Mouse (Mus musculus): ENCODE data around the gene Zfhx3. TPM values are rescaled to one million over a fixed set of nuclear protein-coding genes. Genes with fewer than 3 reads are reported as not detected.

Gene Zfhx3
- polyA plus RNA-seq, 1 experiment from 2014 or later: 22.4 TPM

DNA sequence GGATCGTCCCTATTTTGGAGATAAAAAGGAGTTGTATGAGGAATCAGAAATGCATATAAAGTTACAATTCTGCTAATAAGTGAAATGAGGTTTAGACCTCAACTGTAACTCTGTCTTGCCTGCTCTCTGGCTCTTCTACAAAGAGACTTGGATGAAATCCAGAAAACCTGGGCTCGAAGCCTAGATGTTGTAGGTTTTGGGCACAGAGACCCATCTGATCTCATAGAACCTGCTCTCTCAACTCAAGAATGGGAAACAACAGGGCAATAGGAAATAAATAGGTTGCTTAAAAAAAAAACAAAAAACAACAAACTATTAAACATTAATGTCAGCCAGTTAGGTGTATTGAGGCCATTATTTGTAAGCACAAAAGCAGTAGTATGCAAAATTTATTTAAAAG lies 182.6 kb downstream of the Zfhx3 start:
- Histone ChIP-seq H3K36me3 (ENCODE audit: poor library complexity, severe bottlenecking) (no peaks in the 10 kb centered on the region), H3K27ac (no peak overlapping the region), H3K9ac (no peak overlapping the region), H3K9me3 (replicated peaks) (no peaks in the 10 kb centered on the region), H3K4me2 (no peak overlapping the region), H3K4me1 (0 out of 2 replicates have a peak, but pooled peaks cover 8% of the 10 kb centered on the region), H3K27me3 (no peaks in the 10 kb centered on the region), H3K4me3 (no peak overlapping the region)
- WGBS: 60% methylated on average over 2 of the region's 2 CpGs
- no peak for ATAC-seq

- no peak for ATAC-seq
- no peak overlapping the region for H3K27ac ChIP-seq
- 44% methylated on average over 2 of the region's 2 CpGs for WGBS
Measured at GRCm38 (mm10) chr8:108125491-108125890, 183.0 kb downstream of the Zfhx3 start.

GRCm38 (mm10) chr8:108146536-108146935 lies 204.1 kb downstream of the Zfhx3 start:
- Histone ChIP-seq H3K4me1 (peaks cover 13% of the 10 kb centered on the region; the same call in 1 of the 2 replicates), H3K4me2 (no peak overlapping the region), H3K27ac (no peak overlapping the region), H3K27me3 (0 out of 2 replicates have a peak, but pooled peaks cover 3% of the 10 kb centered on the region), H3K9ac (no peak overlapping the region), H3K36me3 (ENCODE audit: poor library complexity, severe bottlenecking) (no peaks in the 10 kb centered on the region), H3K4me3 (no peak overlapping the region), H3K9me3 (replicated peaks) (no peaks in the 10 kb centered on the region)
- WGBS: 82% methylated on average over 5 of the region's 5 CpGs
- ATAC-seq: no peak

More at GRCm38 (mm10) chr8:108125491-108125890, 183.0 kb downstream of the Zfhx3 start:
- no peak overlapping the region for H3K9ac ChIP-seq
- no peaks in the 10 kb centered on the region for H3K27me3 ChIP-seq
- no peak overlapping the region for H3K4me3 ChIP-seq
- H3K36me3 ChIP-seq (ENCODE audit: poor library complexity, severe bottlenecking): no peaks in the 10 kb centered on the region
- H3K4me2 ChIP-seq: no peak overlapping the region
- no peaks in the 10 kb centered on the region for H3K9me3 ChIP-seq (replicated peaks)
- 0 out of 2 replicates have a peak, but pooled peaks cover 8% of the 10 kb centered on the region for H3K4me1 ChIP-seq

DNA sequence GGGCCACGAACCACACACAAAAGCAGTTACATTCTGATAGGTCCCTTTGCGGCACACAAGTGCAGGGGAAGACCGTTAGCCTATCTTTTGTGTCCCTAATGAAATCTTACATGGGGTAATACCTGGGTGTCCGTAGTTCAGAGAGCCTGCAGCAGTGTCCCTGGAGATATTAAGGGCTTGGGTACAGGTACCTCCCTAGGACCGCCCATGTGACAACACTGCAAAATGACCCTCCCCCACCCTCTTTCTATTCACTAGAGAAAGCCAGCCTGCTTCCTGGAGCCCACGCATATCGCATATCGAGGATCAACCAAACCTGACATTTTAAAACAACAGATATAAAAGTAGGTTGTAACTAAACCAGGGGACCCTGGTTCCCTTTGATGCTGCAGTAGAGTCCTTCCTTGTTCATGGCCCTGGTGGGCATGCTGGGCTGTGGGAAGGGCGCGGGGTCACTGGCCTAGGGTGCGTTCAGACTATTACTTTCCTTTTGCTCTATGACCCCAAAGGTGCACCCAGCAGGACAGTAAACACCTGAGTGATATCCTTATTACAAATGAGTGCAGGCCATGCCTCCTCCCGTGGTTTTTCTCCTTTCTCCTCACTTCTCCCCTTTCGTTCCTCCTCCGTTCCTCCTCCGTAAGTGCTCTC lies 206.3 kb downstream of the Zfhx3 start:
- no peaks in the 10 kb centered on the region for H3K36me3 ChIP-seq (ENCODE audit: poor library complexity, severe bottlenecking)
- peak overlapping the region; percentile 14; the same call in 1 of the 2 replicates for H3K4me2 ChIP-seq
- WGBS: 68% methylated on average over 15 of the region's 15 CpGs
- no peaks in the 10 kb centered on the region for H3K9me3 ChIP-seq (replicated peaks)
- no peak overlapping the region for H3K4me3 ChIP-seq
- H3K4me1 ChIP-seq: peaks cover 13% of the 10 kb centered on the region; the same call in 1 of the 2 replicates
- H3K27me3 ChIP-seq: 0 out of 2 replicates have a peak, but pooled peaks cover 3% of the 10 kb centered on the region
- H3K9ac ChIP-seq: no peak overlapping the region
- no peak overlapping the region for H3K27ac ChIP-seq
- ATAC-seq: no peak

DNA sequence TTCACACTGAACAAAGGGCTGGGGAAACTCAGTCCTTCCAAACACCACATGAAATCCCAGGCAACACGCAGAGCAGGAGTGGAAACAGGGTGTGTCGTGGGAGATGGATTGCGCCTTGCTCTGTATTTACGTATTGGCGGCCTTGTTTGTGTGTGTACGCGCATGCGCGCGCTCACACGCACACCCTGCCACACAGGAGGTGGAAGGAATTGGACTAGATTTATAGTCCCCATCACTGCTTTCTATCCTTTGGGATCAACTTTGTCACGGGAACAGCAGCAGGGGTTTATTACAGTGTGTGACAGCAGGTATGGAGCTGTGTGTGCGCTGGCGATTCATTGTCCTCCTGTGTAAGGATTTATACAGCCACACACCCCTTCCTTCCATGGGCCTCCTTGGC lies 228.4 kb downstream of the Zfhx3 start:
- no peak for ATAC-seq
- no peaks in the 10 kb centered on the region for H3K27me3 ChIP-seq
- H3K36me3 ChIP-seq (ENCODE audit: poor library complexity, severe bottlenecking): no peaks in the 10 kb centered on the region
- no peak overlapping the region for H3K27ac ChIP-seq
- no peak overlapping the region for H3K4me2 ChIP-seq
- no peak overlapping the region for H3K4me3 ChIP-seq
- H3K9me3 ChIP-seq (replicated peaks): no peaks in the 10 kb centered on the region; the same call in 1 of the 2 replicates
- H3K4me1 ChIP-seq: no peaks in the 10 kb centered on the region
- no peak overlapping the region for H3K9ac ChIP-seq
- WGBS: 90% methylated on average over 14 of the region's 14 CpGs

GRCm38 (mm10) chr8:108183296-108183695 lies 240.9 kb downstream of the Zfhx3 start:
- no peak overlapping the region for H3K4me3 ChIP-seq
- H3K4me1 ChIP-seq: no peaks in the 10 kb centered on the region
- 81% methylated on average over 4 of the region's 4 CpGs for WGBS
- no peak overlapping the region for H3K4me2 ChIP-seq
- H3K36me3 ChIP-seq (ENCODE audit: poor library complexity, severe bottlenecking): no peaks in the 10 kb centered on the region
- ATAC-seq: no peak
- H3K27ac ChIP-seq: no peak overlapping the region
- no peaks in the 10 kb centered on the region for H3K9me3 ChIP-seq (replicated peaks)
- no peaks in the 10 kb centered on the region for H3K27me3 ChIP-seq
- H3K9ac ChIP-seq: no peak overlapping the region

DNA sequence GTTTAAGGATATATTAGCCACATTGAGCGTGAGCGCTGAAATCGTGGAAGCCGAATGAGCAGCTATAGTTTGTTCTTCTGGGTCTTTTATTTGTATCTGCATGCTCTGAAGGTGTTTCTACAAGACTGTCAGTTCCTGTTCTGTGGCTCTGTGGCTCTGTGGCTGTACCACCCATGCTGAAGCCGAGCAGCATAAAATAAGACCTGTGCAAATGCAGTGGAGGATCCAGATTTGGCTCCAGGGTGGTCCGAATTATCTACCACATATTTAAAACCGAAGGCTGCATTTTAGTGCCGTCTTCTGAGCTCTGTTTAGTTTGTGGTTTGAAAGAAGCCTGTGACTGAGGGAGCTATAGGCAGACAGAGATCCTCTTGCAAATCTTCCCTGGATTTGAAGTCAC lies 241.5 kb downstream of the Zfhx3 start:
- Histone ChIP-seq H3K9me3 (replicated peaks) (no peaks in the 10 kb centered on the region), H3K4me3 (no peak overlapping the region), H3K4me2 (no peak overlapping the region), H3K27me3 (no peaks in the 10 kb centered on the region), H3K4me1 (no peaks in the 10 kb centered on the region), H3K36me3 (ENCODE audit: poor library complexity, severe bottlenecking) (no peaks in the 10 kb centered on the region), H3K9ac (no peak overlapping the region), H3K27ac (no peak overlapping the region)
- 82% methylated on average over 8 of the region's 8 CpGs for WGBS
- no peak for ATAC-seq

- ATAC-seq: no peak
- H3K36me3 ChIP-seq (ENCODE audit: poor library complexity, severe bottlenecking): no peaks in the 10 kb centered on the region
- H3K9me3 ChIP-seq (replicated peaks): no peaks in the 10 kb centered on the region
- 88% methylated on average over 3 of the region's 3 CpGs for WGBS
- H3K27me3 ChIP-seq: no peaks in the 10 kb centered on the region
- H3K4me1 ChIP-seq: no peaks in the 10 kb centered on the region
- no peak overlapping the region for H3K27ac ChIP-seq
- no peak overlapping the region for H3K9ac ChIP-seq
- no peak overlapping the region for H3K4me2 ChIP-seq
- H3K4me3 ChIP-seq: no peak overlapping the region
Measured at GRCm38 (mm10) chr8:108186289-108186688, 243.8 kb downstream of the Zfhx3 start.

GRCm38 (mm10) chr8:108188044-108188443 lies 245.6 kb downstream of the Zfhx3 start:
- Histone ChIP-seq H3K4me1 (no peaks in the 10 kb centered on the region), H3K27ac (no peak overlapping the region), H3K9ac (no peak overlapping the region), H3K36me3 (ENCODE audit: poor library complexity, severe bottlenecking) (no peaks in the 10 kb centered on the region), H3K27me3 (no peaks in the 10 kb centered on the region), H3K4me2 (no peak overlapping the region), H3K4me3 (no peak overlapping the region), H3K9me3 (replicated peaks) (no peaks in the 10 kb centered on the region)
- no peak for ATAC-seq
- WGBS: 76% methylated on average over 4 of the region's 4 CpGs

- Histone ChIP-seq H3K27ac (no peak overlapping the region; the same call in 1 of the 2 replicates), H3K9me3 (replicated peaks) (no peaks in the 10 kb centered on the region), H3K27me3 (no peaks in the 10 kb centered on the region), H3K4me1 (no peaks in the 10 kb centered on the region), H3K4me3 (no peak overlapping the region), H3K4me2 (no peak overlapping the region), H3K9ac (no peak overlapping the region), H3K36me3 (ENCODE audit: poor library complexity, severe bottlenecking) (no peaks in the 10 kb centered on the region)
- ATAC-seq: no peak
- 70% methylated on average over 8 of the region's 8 CpGs for WGBS
Measured at GRCm38 (mm10) chr8:108194571-108194970, 252.1 kb downstream of the Zfhx3 start.

GRCm38 (mm10) chr8:108215026-108215425 lies 272.6 kb downstream of the Zfhx3 start:
- Histone ChIP-seq H3K27ac (no peak overlapping the region), H3K9ac (no peak overlapping the region), H3K4me3 (no peak overlapping the region), H3K27me3 (0 out of 2 replicates have a peak, but pooled peaks cover 5% of the 10 kb centered on the region), H3K36me3 (ENCODE audit: poor library complexity, severe bottlenecking) (no peaks in the 10 kb centered on the region), H3K4me1 (peaks cover 14% of the 10 kb centered on the region), H3K9me3 (replicated peaks) (no peaks in the 10 kb centered on the region; the same call in 1 of the 2 replicates), H3K4me2 (no peak overlapping the region)
- WGBS: 90% methylated on average over 3 of the region's 3 CpGs
- no peak for ATAC-seq

DNA sequence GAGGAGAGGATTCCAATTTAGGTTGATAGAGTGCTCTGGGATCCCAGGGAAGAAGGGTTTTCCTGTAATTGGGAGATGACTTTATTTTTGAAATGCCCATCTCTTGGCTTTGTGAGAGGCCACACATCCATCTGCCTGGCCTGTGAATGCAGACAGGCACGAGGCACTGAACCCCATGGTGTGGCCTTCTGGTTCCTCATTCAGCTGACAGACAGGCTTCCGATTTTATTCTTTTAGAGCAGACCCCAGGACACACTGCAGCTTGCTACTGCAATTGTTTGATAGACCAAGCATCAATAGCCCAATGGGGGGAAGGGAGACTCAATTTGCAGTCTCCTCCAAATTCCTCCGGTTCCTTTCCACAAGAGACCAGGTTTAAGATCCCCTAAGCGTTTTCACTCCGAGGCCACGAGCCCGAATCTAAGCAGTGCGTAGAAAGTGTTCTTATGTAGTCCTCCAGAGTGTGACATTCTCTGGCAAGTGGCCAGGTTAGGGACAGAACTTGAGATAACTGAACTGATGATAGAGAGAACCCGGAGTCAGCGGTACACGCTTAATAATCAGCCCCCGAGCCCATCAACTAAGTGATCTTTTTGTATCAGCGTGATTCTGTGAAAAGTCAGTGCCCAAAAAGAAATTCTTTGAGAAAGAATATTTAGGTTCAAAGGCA lies 275.9 kb downstream of the Zfhx3 start:
- Histone ChIP-seq H3K4me2 (peak overlapping the region; percentile 21; the same call in 1 of the 2 replicates), H3K27ac (peak overlapping the region; percentile 19; the same call in 1 of the 2 replicates), H3K4me3 (no peak overlapping the region), H3K9ac (no peak overlapping the region), H3K36me3 (ENCODE audit: poor library complexity, severe bottlenecking) (no peaks in the 10 kb centered on the region), H3K4me1 (peaks cover 14% of the 10 kb centered on the region), H3K27me3 (0 out of 2 replicates have a peak, but pooled peaks cover 9% of the 10 kb centered on the region), H3K9me3 (replicated peaks) (no peaks in the 10 kb centered on the region)
- ATAC-seq: no peak
- 16% methylated on average over 13 of the region's 13 CpGs for WGBS

All from forebrain, embryonic 13.5 days (tissue).